Mouse (Mus musculus) bone marrow macrophage, adult 2 months (primary cell): Measurements from ENCODE around the gene Cerk.

Experiments
- CTCF ChIP-seq: IDR thresholded peaks from 2 replicates; pipeline ENCODE4 v1.5.1; 2012; ENCODE audit warnings: low read depth, mild to moderate bottlenecking, low read length, moderate library complexity
- POLR2A ChIP-seq: IDR thresholded peaks from 2 replicates; pipeline ENCODE4 v1.6.1; 2012; ENCODE audit warnings: mild to moderate bottlenecking, low read depth, low read length, borderline replicate concordance

- TF ChIP-seq CTCF (no peak), POLR2A (no peak)
Observed at GRCm38 (mm10) chr15:86188746-86189470, 3.0 kb upstream of the Cerk start.
